Mouse (Mus musculus) layer of hippocampus, adult 2 months (tissue): ENCODE measurements at regions not wholly inside any gene's neighbourhood (a gene's known extent, or its start where the extent isn't known, plus 50 kb on each side); places are given as distances from the start of the nearest gene placed in this dataset.

Experiments
- DNase-seq, 2 experiments: peaks; one replicate each; pipeline ENCODE4 v3.0.0; 2022; ENCODE audit warnings: low spot score in 2 of 2
- H3K27ac ChIP-seq: fragments of 200-600 bp; 2 replicates; pipeline ENCODE4 v1.8.1; 2022
- H3K4me3 ChIP-seq: fragments of 200-600 bp; 2 replicates; pipeline ENCODE4 v1.8.1; 2022; ENCODE audit warnings: mild to moderate bottlenecking
- CTCF ChIP-seq: fragments of 200-600 bp; conservative IDR thresholded peaks from 2 replicates; pipeline ENCODE4 v1.8.1; 2022; ENCODE audit warnings: antibody characterized with exemption, mild to moderate bottlenecking, moderate library complexity

DNA sequence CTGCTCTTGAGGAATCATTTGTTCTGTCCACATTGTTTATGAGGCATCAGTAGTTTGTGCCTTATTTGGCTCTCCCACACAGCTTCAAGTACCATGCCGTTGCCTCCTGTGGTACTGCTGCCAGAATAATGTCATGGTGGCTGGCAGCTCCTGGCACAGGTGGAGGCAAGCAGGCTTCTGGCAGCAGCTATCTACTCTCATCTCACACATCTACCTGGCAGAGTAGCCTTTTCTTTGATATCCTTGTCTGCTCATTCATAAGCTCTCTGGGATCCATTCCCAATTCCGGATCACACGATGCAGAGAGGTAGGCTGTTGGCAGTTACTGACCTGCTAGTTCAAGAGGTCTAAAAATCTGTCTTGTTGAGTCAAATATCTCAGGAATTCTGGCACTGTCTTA lies 373.6 kb upstream of the Depdc1a start:
- no peak overlapping the region for H3K4me3 ChIP-seq
- TF ChIP-seq CTCF, result no peak
- H3K27ac ChIP-seq, result no peak overlapping the region
- no peak for DNase-seq

GRCm38 (mm10) chr3:159143867-159144266 lies 351.4 kb upstream of the Depdc1a start:
- DNase-seq, result no peak
- no peak overlapping the region for H3K27ac ChIP-seq
- peak; percentile 65 for TF ChIP-seq CTCF
- no peak overlapping the region for H3K4me3 ChIP-seq

DNA sequence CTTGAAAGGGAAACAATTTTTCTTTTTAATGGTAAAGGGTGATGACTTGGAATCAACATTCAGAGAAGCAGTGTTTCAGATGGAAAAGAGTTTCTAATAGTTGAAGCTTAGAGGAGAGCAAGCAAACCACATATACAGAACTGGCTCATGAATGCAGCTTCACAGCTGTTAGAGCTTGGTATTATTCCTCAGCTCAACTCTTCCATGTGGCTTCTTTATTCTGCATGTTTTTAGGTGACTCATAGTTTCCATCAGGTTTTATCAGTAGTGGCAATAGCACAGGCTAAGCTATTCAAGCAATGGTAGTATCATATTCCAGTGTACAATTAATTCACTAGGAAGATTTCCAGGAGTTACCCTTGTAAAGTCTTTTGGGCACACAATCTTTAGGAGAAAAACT lies 313.7 kb upstream of the Depdc1a start:
- DNase-seq, result no peak
- H3K4me3 ChIP-seq, result no peak overlapping the region
- no peak overlapping the region for H3K27ac ChIP-seq
- no peak for TF ChIP-seq CTCF

DNA sequence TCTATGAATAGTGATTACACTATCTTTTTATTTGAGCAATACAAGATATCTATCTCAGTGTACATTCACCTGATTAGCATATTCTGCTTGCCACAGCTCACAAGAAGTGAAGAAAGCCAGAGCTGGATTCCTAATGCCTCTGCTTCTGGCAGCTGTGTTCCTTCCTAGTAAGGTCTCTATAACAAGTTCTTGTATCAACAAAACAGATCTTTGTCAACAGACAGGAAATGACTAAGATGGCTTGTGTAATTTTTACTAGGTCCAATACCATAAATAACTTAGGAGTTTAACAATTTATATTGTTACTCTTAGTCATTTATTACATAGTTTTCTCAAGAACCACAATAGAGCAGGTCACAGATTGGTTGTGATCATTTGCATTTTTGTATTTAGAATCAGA lies 302.0 kb upstream of the Depdc1a start:
- no peak overlapping the region for H3K27ac ChIP-seq
- DNase-seq, result no peak
- H3K4me3 ChIP-seq, result no peak overlapping the region
- no peak for TF ChIP-seq CTCF
